Mouse (Mus musculus): ENCODE data around the gene Tnrc6b. TPM values are rescaled to one million over a fixed set of nuclear protein-coding genes. Genes with fewer than 3 reads are reported as not detected.
"Not testable (repeated sequence)": the region's sequence is repeated elsewhere in the genome, so short reads cannot be mapped to it uniquely, and the experiment has no call there.

Gene Tnrc6b
- polyA plus RNA-seq, 1 experiment from 2014 or later: 41.6 TPM

- Histone ChIP-seq H3K27me3 (replicated peaks; ENCODE audit: control insufficient read depth, insufficient read depth, low read length) (no peaks in the 10 kb centered on the region), H3K4me1 (replicated peaks; ENCODE audit: control insufficient read depth, insufficient read depth, low read length) (peaks cover 16% of the 10 kb centered on the region), H3K27ac (ENCODE audit: low read length) (no peak overlapping the region), H3K9me3 (ENCODE audit: control insufficient read depth, low read length) (no peaks in the 10 kb centered on the region), H3K9ac (replicated peaks; ENCODE audit: low read depth, low read length) (no peak overlapping the region), H3K4me2 (ENCODE audit: low read length) (no peak overlapping the region), H3K36me3 (ENCODE audit: control insufficient read depth, insufficient read depth) (no peaks in the 10 kb centered on the region), H3K4me3 (replicated peaks; ENCODE audit: low read length) (no peak overlapping the region)
- no peak for ATAC-seq
- 43% methylated on average over 4 of the region's 4 CpGs for WGBS
These were observed 127.7 kb downstream of the Tnrc6b start for GRCm38 (mm10) chr15:80838836-80839235.

GRCm38 (mm10) chr15:80839653-80840420 is 128.7 kb downstream of the Tnrc6b start:
- H3K36me3 ChIP-seq (ENCODE audit: control insufficient read depth, insufficient read depth): no peaks in the 10 kb centered on the region
- H3K4me3 ChIP-seq (replicated peaks; ENCODE audit: low read length): no peak overlapping the region
- no peak for ATAC-seq
- H3K27me3 ChIP-seq (replicated peaks; ENCODE audit: control insufficient read depth, insufficient read depth, low read length): no peaks in the 10 kb centered on the region
- no peak overlapping the region for H3K27ac ChIP-seq (ENCODE audit: low read length)
- no peak overlapping the region for H3K4me2 ChIP-seq (ENCODE audit: low read length)
- no peaks in the 10 kb centered on the region for H3K9me3 ChIP-seq (ENCODE audit: control insufficient read depth, low read length)
- H3K4me1 ChIP-seq (replicated peaks; ENCODE audit: control insufficient read depth, insufficient read depth, low read length): peaks cover 16% of the 10 kb centered on the region
- H3K9ac ChIP-seq (replicated peaks; ENCODE audit: low read depth, low read length): no peak overlapping the region
- 70% methylated on average over 9 of the region's 9 CpGs for WGBS

- Histone ChIP-seq H3K4me1 (replicated peaks; ENCODE audit: control insufficient read depth, insufficient read depth, low read length) (peaks cover 7% of the 10 kb centered on the region), H3K4me3 (replicated peaks; ENCODE audit: low read length) (no peak overlapping the region), H3K27ac (ENCODE audit: low read length) (no peak overlapping the region), H3K27me3 (replicated peaks; ENCODE audit: control insufficient read depth, insufficient read depth, low read length) (no peaks in the 10 kb centered on the region), H3K4me2 (ENCODE audit: low read length) (no peak overlapping the region), H3K9ac (replicated peaks; ENCODE audit: low read depth, low read length) (no peak overlapping the region), H3K36me3 (ENCODE audit: control insufficient read depth, insufficient read depth) (no peaks in the 10 kb centered on the region), H3K9me3 (ENCODE audit: control insufficient read depth, low read length) (no peaks in the 10 kb centered on the region)
- no peak for ATAC-seq
- WGBS: 89% methylated on average over 1 of the region's 1 CpGs
These were observed 133.1 kb downstream of the Tnrc6b start for GRCm38 (mm10) chr15:80844262-80844661.

- H3K4me2 ChIP-seq (ENCODE audit: low read length): no peak overlapping the region
- H3K36me3 ChIP-seq (ENCODE audit: control insufficient read depth, insufficient read depth): no peaks in the 10 kb centered on the region
- H3K4me3 ChIP-seq (replicated peaks; ENCODE audit: low read length): no peak overlapping the region
- no peak overlapping the region for H3K27ac ChIP-seq (ENCODE audit: low read length)
- peaks cover 10% of the 10 kb centered on the region for H3K4me1 ChIP-seq (replicated peaks; ENCODE audit: control insufficient read depth, insufficient read depth, low read length)
- 94% methylated on average over 2 of the region's 2 CpGs for WGBS
- H3K9ac ChIP-seq (replicated peaks; ENCODE audit: low read depth, low read length): no peak overlapping the region
- H3K27me3 ChIP-seq (replicated peaks; ENCODE audit: control insufficient read depth, insufficient read depth, low read length): no peaks in the 10 kb centered on the region
- no peaks in the 10 kb centered on the region for H3K9me3 ChIP-seq (ENCODE audit: control insufficient read depth, low read length)
- ATAC-seq: no peak
These were observed 133.8 kb downstream of the Tnrc6b start for GRCm38 (mm10) chr15:80844926-80845325.

- H3K9me3 ChIP-seq (ENCODE audit: control insufficient read depth, low read length): no peaks in the 10 kb centered on the region
- no peak for ATAC-seq
- no peaks in the 10 kb centered on the region for H3K27me3 ChIP-seq (replicated peaks; ENCODE audit: control insufficient read depth, insufficient read depth, low read length)
- H3K27ac ChIP-seq (ENCODE audit: low read length): no peak overlapping the region
- H3K4me2 ChIP-seq (ENCODE audit: low read length): no peak overlapping the region
- no peak overlapping the region for H3K4me3 ChIP-seq (replicated peaks; ENCODE audit: low read length)
- no peak overlapping the region for H3K9ac ChIP-seq (replicated peaks; ENCODE audit: low read depth, low read length)
- H3K36me3 ChIP-seq (ENCODE audit: control insufficient read depth, insufficient read depth): no peaks in the 10 kb centered on the region
- WGBS: 39% methylated on average over 8 of the region's 8 CpGs
- peaks cover 17% of the 10 kb centered on the region for H3K4me1 ChIP-seq (replicated peaks; ENCODE audit: control insufficient read depth, insufficient read depth, low read length)
These were observed 138.9 kb downstream of the Tnrc6b start for GRCm38 (mm10) chr15:80850004-80850403.

GRCm38 (mm10) chr15:80850682-80851475 is 139.8 kb downstream of the Tnrc6b start:
- Histone ChIP-seq H3K36me3 (ENCODE audit: control insufficient read depth, insufficient read depth) (no peaks in the 10 kb centered on the region), H3K27ac (ENCODE audit: low read length) (peak overlapping the region; percentile 51; the same call in 1 of the 2 replicates), H3K4me3 (replicated peaks; ENCODE audit: low read length) (no peak overlapping the region), H3K9ac (replicated peaks; ENCODE audit: low read depth, low read length) (no peak overlapping the region), H3K4me2 (ENCODE audit: low read length) (no peak overlapping the region), H3K4me1 (replicated peaks; ENCODE audit: control insufficient read depth, insufficient read depth, low read length) (peaks cover 19% of the 10 kb centered on the region), H3K27me3 (replicated peaks; ENCODE audit: control insufficient read depth, insufficient read depth, low read length) (no peaks in the 10 kb centered on the region), H3K9me3 (ENCODE audit: control insufficient read depth, low read length) (no peaks in the 10 kb centered on the region)
- 70% methylated on average over 7 of the region's 7 CpGs for WGBS
- no peak for ATAC-seq

- ATAC-seq: no peak
- Histone ChIP-seq H3K36me3 (ENCODE audit: control insufficient read depth, insufficient read depth) (no peaks in the 10 kb centered on the region), H3K4me2 (ENCODE audit: low read length) (no peak overlapping the region), H3K9ac (replicated peaks; ENCODE audit: low read depth, low read length) (no peak overlapping the region), H3K27ac (ENCODE audit: low read length) (no peak overlapping the region), H3K4me3 (replicated peaks; ENCODE audit: low read length) (no peak overlapping the region), H3K9me3 (ENCODE audit: control insufficient read depth, low read length) (no peaks in the 10 kb centered on the region), H3K27me3 (replicated peaks; ENCODE audit: control insufficient read depth, insufficient read depth, low read length) (no peaks in the 10 kb centered on the region), H3K4me1 (replicated peaks; ENCODE audit: control insufficient read depth, insufficient read depth, low read length) (peaks cover 17% of the 10 kb centered on the region)
- WGBS: 94% methylated on average over 5 of the region's 5 CpGs
These were observed 141.0 kb downstream of the Tnrc6b start for GRCm38 (mm10) chr15:80852122-80852521.

- H3K36me3 ChIP-seq (ENCODE audit: control insufficient read depth, insufficient read depth); H3K27ac ChIP-seq (ENCODE audit: low read length); H3K9ac ChIP-seq (replicated peaks; ENCODE audit: low read depth, low read length); H3K4me2 ChIP-seq (ENCODE audit: low read length); H3K4me3 ChIP-seq (replicated peaks; ENCODE audit: low read length); ATAC-seq; H3K9me3 ChIP-seq (ENCODE audit: control insufficient read depth, low read length); H3K27me3 ChIP-seq (replicated peaks; ENCODE audit: control insufficient read depth, insufficient read depth, low read length): not testable (repeated sequence)
- peaks cover 14% of the 10 kb centered on the region for H3K4me1 ChIP-seq (replicated peaks; ENCODE audit: control insufficient read depth, insufficient read depth, low read length)
- 95% methylated on average over 3 of the region's 3 CpGs for WGBS
These were observed 141.4 kb downstream of the Tnrc6b start for GRCm38 (mm10) chr15:80852527-80852926.

- Histone ChIP-seq H3K4me3 (replicated peaks; ENCODE audit: low read length) (no peak overlapping the region), H3K4me1 (replicated peaks; ENCODE audit: control insufficient read depth, insufficient read depth, low read length) (peaks cover 7% of the 10 kb centered on the region), H3K36me3 (ENCODE audit: control insufficient read depth, insufficient read depth) (no peaks in the 10 kb centered on the region), H3K27me3 (replicated peaks; ENCODE audit: control insufficient read depth, insufficient read depth, low read length) (no peaks in the 10 kb centered on the region), H3K9me3 (ENCODE audit: control insufficient read depth, low read length) (no peaks in the 10 kb centered on the region), H3K27ac (ENCODE audit: low read length) (no peak overlapping the region), H3K4me2 (ENCODE audit: low read length) (no peak overlapping the region), H3K9ac (replicated peaks; ENCODE audit: low read depth, low read length) (no peak overlapping the region)
- no peak for ATAC-seq
- 62% methylated on average over 2 of the region's 2 CpGs for WGBS
These were observed 148.3 kb downstream of the Tnrc6b start for GRCm38 (mm10) chr15:80859366-80859765.

Measured in forebrain, embryonic 16.5 days (tissue).